Mouse (Mus musculus) limb, embryonic 11.5 days (tissue): ENCODE measurements around the gene Mapk11. TPM values are rescaled to one million over a fixed set of nuclear protein-coding genes. Genes with fewer than 3 reads are reported as not detected.

Experiments used
- ATAC-seq: fragments of 200-750 bp; cut with Nextera tagmentation; 2 replicates; pipeline ENCODE4 v1.8.0; 2017; ENCODE audit warnings: low read depth; ENCODE audit not compliant: insufficient number of reproducible peaks, low FRiP score, low TSS enrichment
- DNase-seq: peaks from one replicate; pipeline ENCODE4 v3.0.0-alpha.2; 2015; ENCODE audit warnings: low spot score
- H3K27ac ChIP-seq: fragments of 300-500 bp; sonication (generic); replicated peaks from 2 replicates; pipeline ENCODE4 v1.5.1; 2014; ENCODE audit warnings: low read depth, mild to moderate bottlenecking, low read length
- H3K27me3 ChIP-seq: fragments of 300-500 bp; sonication (generic); 2 replicates; pipeline ENCODE4 v1.6.1; 2014; ENCODE audit warnings: mild to moderate bottlenecking, low read length, mixed read lengths; ENCODE audit not compliant: control insufficient read depth, insufficient read depth
- H3K36me3 ChIP-seq: fragments of 300-500 bp; sonication (generic); 2 replicates; pipeline ENCODE4 v1.6.1; 2014; ENCODE audit warnings: mild to moderate bottlenecking, low read length, moderate library complexity, mixed read lengths; ENCODE audit not compliant: control insufficient read depth, insufficient read depth
- H3K4me1 ChIP-seq: fragments of 300-500 bp; sonication (generic); 2 replicates; pipeline ENCODE4 v1.6.1; 2014; ENCODE audit warnings: low read length, mixed read lengths; ENCODE audit not compliant: control insufficient read depth, insufficient read depth
- H3K4me2 ChIP-seq: fragments of 300-500 bp; sonication (generic); 2 replicates; pipeline ENCODE4 v1.6.1; 2014; ENCODE audit warnings: low read depth, mild to moderate bottlenecking, moderate library complexity; ENCODE audit not compliant: severe bottlenecking
- H3K4me3 ChIP-seq: fragments of 300-500 bp; sonication (generic); 2 replicates; pipeline ENCODE4 v1.5.1; 2014; ENCODE audit warnings: low read depth, low read length
- H3K9ac ChIP-seq: fragments of 300-500 bp; sonication (generic); 2 replicates; pipeline ENCODE4 v1.6.1; 2014; ENCODE audit warnings: mild to moderate bottlenecking, low read length
- H3K9me3 ChIP-seq: fragments of 300-500 bp; sonication (generic); 2 replicates; pipeline ENCODE4 v1.6.1; 2016; ENCODE audit warnings: low read length; ENCODE audit not compliant: control insufficient read depth
- WGBS: fragments of 180-500 bp; shearing (Covaris S2); extraction: QIAGEN DNeasy Blood & Tissue Kit; methylation state at CpG from one replicate; pipeline ENCODE4 v1.1.7; 2014; 5-methylcytosine and 5-hydroxymethylcytosine counted together
- polyA plus RNA-seq: library from polyadenylated mRNA; unstranded; fragments of >200 nt; fragmentation: Nextera tagmentation; extraction: Ambion mirVana; gene quantifications from 2 replicates; pipeline ENCODE4 v1.2.1, GENCODE M21; 2014

Mapk11 gene
- polyA plus RNA-seq, 1 experiment from 2014 or later = 15.3 TPM

DNA sequence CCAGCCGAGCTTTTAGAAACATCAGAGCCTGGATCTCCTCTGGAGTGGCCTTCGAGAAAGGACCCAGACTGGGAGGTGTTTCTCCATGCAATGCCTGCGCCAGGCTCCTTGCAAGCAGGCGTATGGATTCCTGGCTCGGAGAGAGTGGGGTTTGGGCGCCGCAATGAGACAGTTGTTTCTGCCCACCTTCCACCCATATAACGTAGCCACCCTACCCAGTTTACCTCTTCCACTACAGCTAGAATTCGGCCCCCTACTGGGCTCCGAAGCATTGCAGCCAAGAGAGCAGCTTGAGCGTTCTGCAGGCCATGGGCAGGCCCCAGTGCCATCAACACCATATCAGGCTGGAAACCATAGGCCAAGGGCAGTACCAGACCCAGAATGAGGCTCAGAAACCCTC lies 25.8 kb downstream of the Mapk11 start:
- DNase-seq (peak; percentile 55), ATAC-seq (no peak)
- H3K27ac ChIP-seq = no peak overlapping the region; the same call in 1 of the 2 replicates
- H3K4me1 ChIP-seq = peaks cover 24% of the 10 kb centered on the region
- WGBS = 28% methylated on average over 11 of the region's 11 CpGs
- peak overlapping the region; percentile 82 for H3K9ac ChIP-seq
- H3K27me3 ChIP-seq = no peaks in the 10 kb centered on the region
- H3K9me3 ChIP-seq = no peaks in the 10 kb centered on the region
- H3K4me2 ChIP-seq = peak overlapping the region; percentile 88
- H3K4me3 ChIP-seq = peak overlapping the region; percentile 89
- H3K36me3 ChIP-seq = peaks cover 2% of the 10 kb centered on the region; the same call in 1 of the 2 replicates

DNA sequence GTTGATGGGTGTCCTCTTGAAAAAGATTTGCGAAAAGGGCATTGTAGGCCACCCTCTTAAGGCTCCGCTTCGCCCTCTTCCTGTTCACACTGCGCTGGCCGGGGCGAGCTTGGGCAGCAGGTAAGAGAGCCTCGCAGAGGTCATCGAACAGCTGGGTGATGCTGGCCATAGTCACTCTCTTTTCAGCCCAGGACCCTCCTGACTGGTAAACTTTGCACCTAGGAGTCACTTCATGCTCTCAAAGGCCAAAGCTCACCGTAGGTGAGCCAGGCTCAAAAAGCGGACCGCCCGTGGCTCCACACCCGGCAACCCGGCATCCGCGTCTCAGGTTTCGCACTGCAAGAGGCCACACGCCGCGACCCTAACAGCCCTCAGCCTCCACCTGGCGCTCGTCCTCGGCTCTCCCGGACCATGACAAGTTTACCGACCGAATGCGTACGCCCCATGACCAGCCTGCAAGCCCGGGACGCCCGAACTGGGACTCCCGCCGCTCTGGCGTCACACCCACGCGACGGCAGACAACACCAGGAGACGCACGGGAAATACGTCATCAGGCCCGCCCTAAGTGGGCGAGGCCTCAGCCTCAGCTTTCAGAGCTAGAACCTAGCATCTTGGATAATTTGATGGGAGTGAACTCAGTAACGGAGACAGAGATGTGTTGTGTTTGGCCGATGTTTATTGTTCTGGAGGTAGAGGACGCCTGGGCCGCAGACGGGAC lies 26.6 kb downstream of the Mapk11 start, which contains the start of gene Tubgcp6:
Gene Tubgcp6, minus strand, starts transcription at position 464 of the 718 bp plus-strand sequence.
- no peaks in the 10 kb centered on the region for H3K27me3 ChIP-seq
- H3K4me1 ChIP-seq = peaks cover 20% of the 10 kb centered on the region
- H3K4me3 ChIP-seq = peak within 1 kb of the TSS; percentile 89
- peaks cover 2% of the 10 kb centered on the region for H3K36me3 ChIP-seq
- no peak within 1 kb of the TSS; the same call in 1 of the 2 replicates for H3K27ac ChIP-seq
- peak within 1 kb of the TSS; percentile 88 for H3K4me2 ChIP-seq
- peak; percentile 71 for ATAC-seq
- H3K9ac ChIP-seq = peak within 1 kb of the TSS; percentile 82
- WGBS = under 1% methylated on average over 47 of the region's 47 CpGs
- peak; percentile 97 for DNase-seq
- H3K9me3 ChIP-seq = no peaks in the 10 kb centered on the region

DNA sequence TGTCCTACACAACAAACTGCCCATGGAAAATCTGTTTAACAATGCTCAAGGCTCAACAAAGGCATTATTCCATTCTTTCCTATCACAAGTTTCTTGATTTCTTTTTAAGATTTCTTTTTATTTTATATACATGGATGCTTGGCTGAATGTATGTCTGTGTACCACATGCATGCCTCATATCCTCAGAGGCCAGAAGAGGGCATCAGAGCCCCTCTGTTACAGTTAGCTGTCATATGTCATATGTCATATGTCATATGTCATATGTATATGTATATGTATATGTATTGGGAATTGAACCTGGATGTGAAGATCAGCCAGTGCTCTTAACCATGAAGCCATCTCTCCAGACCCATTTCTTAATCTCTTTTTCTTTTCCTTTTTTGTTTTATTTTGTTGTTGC lies 31.4 kb downstream of the Mapk11 start:
- H3K9ac ChIP-seq = no peak overlapping the region
- H3K4me2 ChIP-seq = no peak overlapping the region
- no peak overlapping the region for H3K4me3 ChIP-seq
- H3K9me3 ChIP-seq = no peaks in the 10 kb centered on the region
- ATAC-seq (no peak), DNase-seq (no peak)
- H3K27ac ChIP-seq = no peak overlapping the region
- no peaks in the 10 kb centered on the region for H3K27me3 ChIP-seq
- peaks cover 11% of the 10 kb centered on the region for H3K36me3 ChIP-seq
- peaks cover 13% of the 10 kb centered on the region for H3K4me1 ChIP-seq

DNA sequence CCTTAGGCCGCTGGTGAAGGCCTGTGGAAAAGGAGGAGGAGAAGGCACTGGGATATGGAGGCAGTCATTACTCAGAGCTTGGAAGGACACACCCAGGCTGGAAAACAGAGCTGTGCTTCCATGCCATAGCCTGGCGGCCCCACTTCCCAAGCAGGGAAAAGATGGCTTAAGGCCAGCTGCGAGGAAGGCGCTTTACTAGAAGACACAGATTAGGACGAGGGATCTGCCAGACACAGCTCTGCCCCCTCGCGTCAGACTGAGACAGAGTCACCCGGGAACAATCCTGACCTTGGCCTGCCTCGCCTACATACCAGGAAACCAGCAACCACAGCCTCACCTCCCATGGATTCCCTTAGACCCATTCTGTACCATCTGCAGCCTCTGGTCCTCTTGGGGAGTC lies 39.3 kb downstream of the Mapk11 start:
- no peak overlapping the region for H3K4me2 ChIP-seq
- H3K9me3 ChIP-seq = no peaks in the 10 kb centered on the region
- WGBS = 76% methylated on average over 9 of the region's 9 CpGs
- DNase-seq = no peak
- H3K4me1 ChIP-seq = no peaks in the 10 kb centered on the region
- H3K27me3 ChIP-seq = no peaks in the 10 kb centered on the region
- H3K36me3 ChIP-seq = peaks cover 16% of the 10 kb centered on the region
- H3K27ac ChIP-seq = no peak overlapping the region
- H3K4me3 ChIP-seq = no peak overlapping the region
- ATAC-seq = no peak
- no peak overlapping the region for H3K9ac ChIP-seq

DNA sequence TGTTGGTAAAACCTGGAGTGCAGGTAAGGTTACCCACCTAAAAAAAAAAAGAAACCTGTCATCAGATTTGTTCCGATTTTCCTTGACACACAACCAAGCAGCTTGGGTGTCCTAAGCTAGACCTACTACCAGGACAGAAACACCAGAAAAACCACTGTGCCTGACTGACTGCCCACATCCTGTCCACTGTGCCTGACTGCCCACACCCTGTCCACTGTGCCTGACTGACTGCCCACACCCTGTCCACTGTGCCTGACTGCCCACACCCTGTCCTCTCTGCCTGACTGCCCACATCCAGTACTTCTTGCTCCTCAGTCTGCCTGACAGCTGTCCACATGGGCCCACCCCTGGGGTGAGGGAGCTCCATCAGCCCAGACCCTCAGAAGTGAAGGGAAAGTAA lies 42.5 kb downstream of the Mapk11 start:
- ATAC-seq (no peak), DNase-seq (no peak)
- H3K4me2 ChIP-seq = no peak overlapping the region
- no peak overlapping the region for H3K27ac ChIP-seq
- H3K9ac ChIP-seq = no peak overlapping the region
- WGBS = 93% methylated on average over 1 of the region's 1 CpGs
- H3K9me3 ChIP-seq = no peaks in the 10 kb centered on the region
- no peaks in the 10 kb centered on the region for H3K4me1 ChIP-seq
- H3K27me3 ChIP-seq = no peaks in the 10 kb centered on the region
- H3K36me3 ChIP-seq = peaks cover 31% of the 10 kb centered on the region
- H3K4me3 ChIP-seq = no peak overlapping the region

DNA sequence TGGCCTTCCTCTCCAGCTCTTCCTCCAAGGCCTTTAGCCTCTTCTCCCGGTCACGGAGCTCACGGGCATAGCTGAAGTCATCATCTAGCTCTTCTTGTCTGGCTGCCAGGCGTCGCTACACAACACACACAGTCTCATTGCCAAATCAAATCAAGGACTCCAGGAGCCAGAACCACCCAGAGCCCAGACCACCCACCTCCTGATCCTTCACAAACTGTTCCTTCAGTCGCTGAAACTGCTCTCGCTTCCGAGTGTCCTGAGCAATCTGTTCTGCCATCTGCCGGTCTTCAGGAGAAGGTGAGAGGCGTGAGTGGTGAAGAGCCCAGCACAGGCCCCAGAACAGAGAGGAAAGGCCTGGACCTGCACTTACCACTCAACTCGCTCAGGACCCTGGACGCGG lies 43.4 kb downstream of the Mapk11 start:
- Histone ChIP-seq H3K36me3 (peaks cover 38% of the 10 kb centered on the region), H3K9me3 (no peaks in the 10 kb centered on the region)
- ATAC-seq = no peak

DNA sequence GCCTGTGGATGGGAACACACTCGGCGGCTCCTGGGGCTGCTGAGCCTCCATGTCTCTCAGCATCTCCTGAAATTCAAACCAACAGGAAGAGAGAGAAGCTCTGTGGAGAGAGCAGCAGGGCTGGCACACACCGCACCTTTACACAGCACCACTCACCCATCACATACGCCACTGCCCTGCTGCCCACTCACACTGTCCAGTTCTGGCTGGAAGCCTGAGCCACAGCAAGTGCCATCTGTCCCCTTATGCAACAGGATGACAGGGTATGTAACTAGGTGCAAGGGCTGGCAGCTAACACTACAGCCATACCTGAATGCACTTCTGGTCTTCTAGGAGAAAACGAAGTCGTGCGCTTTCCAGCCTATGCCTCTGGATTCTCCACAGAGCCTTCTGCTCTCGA lies 45.0 kb downstream of the Mapk11 start:
- Histone ChIP-seq H3K4me2 (no peak overlapping the region), H3K4me3 (no peak overlapping the region), H3K9me3 (no peaks in the 10 kb centered on the region), H3K9ac (no peak overlapping the region), H3K27me3 (no peaks in the 10 kb centered on the region), H3K27ac (no peak overlapping the region), H3K4me1 (no peaks in the 10 kb centered on the region), H3K36me3 (peaks cover 45% of the 10 kb centered on the region)
- DNase-seq = no peak
- no peak for ATAC-seq
- WGBS = 96% methylated on average over 8 of the region's 8 CpGs

More for the DNA sequence above, 43.4 kb downstream of the Mapk11 start:
- no peak overlapping the region for H3K27ac ChIP-seq
- no peak overlapping the region for H3K4me3 ChIP-seq
- H3K4me2 ChIP-seq = no peak overlapping the region
- H3K9ac ChIP-seq = no peak overlapping the region
- WGBS = 87% methylated on average over 13 of the region's 13 CpGs
- H3K4me1 ChIP-seq = no peaks in the 10 kb centered on the region
- DNase-seq = no peak
- no peaks in the 10 kb centered on the region for H3K27me3 ChIP-seq

DNA sequence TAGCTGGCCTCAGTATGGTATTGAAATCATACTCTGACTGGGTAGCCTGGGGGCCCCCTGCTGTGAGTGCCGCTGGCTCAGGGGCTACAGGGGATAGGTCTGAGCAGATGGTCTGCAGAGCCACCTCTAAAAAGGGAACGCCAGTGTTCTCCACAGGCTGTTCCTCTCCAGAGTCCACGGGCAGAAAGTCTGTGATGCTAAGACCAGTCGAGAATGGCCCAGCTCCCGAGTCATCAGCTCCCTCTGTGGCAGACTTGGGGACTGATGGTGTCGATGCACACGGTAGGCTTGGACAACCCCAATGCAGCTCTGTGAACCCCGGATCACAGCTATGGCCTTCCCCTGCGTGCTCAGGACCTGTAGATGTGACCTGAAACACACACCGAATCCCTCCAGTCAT lies 45.5 kb downstream of the Mapk11 start:
- H3K4me1 ChIP-seq = no peaks in the 10 kb centered on the region
- 89% methylated on average over 10 of the region's 10 CpGs for WGBS
- no peak overlapping the region for H3K27ac ChIP-seq
- H3K27me3 ChIP-seq = no peaks in the 10 kb centered on the region
- no peaks in the 10 kb centered on the region for H3K9me3 ChIP-seq
- H3K9ac ChIP-seq = no peak overlapping the region
- H3K4me3 ChIP-seq = no peak overlapping the region
- H3K36me3 ChIP-seq = peaks cover 47% of the 10 kb centered on the region
- H3K4me2 ChIP-seq = no peak overlapping the region
- DNase-seq (no peak), ATAC-seq (no peak)

DNA sequence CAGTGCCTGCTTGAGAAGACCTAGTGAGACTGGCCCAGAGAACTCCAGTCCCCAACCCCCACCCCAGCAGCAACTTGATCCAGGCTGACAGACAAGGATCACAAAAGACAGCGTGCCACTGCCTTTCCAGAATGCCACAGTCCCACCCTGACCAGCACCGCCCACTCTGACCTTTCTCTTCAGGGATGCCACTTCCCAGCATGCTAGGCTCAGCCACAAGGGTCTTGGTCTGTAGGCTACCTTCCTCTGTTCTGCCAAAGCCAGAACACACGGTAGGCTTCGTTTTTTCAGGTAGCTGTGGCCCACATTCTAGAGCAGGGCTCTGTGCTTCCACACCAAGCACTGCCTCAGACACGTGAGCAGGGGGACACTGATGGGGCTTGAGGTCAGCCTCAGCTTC lies 46.8 kb downstream of the Mapk11 start:
- Histone ChIP-seq H3K4me1 (no peaks in the 10 kb centered on the region), H3K27ac (no peak overlapping the region), H3K9ac (no peak overlapping the region), H3K9me3 (no peaks in the 10 kb centered on the region), H3K27me3 (no peaks in the 10 kb centered on the region), H3K4me3 (no peak overlapping the region), H3K36me3 (peaks cover 49% of the 10 kb centered on the region), H3K4me2 (no peak overlapping the region)
- DNase-seq (no peak), ATAC-seq (no peak)
- 86% methylated on average over 5 of the region's 5 CpGs for WGBS
